Mouse (Mus musculus): Measurements from ENCODE around the gene Rif1. TPM values are rescaled to one million over a fixed set of nuclear protein-coding genes. Genes with fewer than 3 reads are reported as not detected.

The Rif1 gene
- 38.1 to 51.8 TPM (median 47.7 TPM) in 4 replicates for total RNA-seq (2023; ENCODE audit: inconsistent age)

GRCm38 (mm10) chr2:52072491-52073140 is at the start of gene Rif1:
TSS of gene Rif1 (plus strand) at chr2:52072832.

GRCm38 (mm10) chr2:52037882-52038281 is 34.8 kb upstream of the Rif1 start, which contains the start of gene Tnfaip6:
TSS of gene Tnfaip6 (plus strand) at chr2:52038009.

Other genes with a start within 250 kb of the Rif1 start
- gene Rbm43, start 137.7 kb upstream of the Rif1 start, total RNA-seq (2023; ENCODE audit: inconsistent age) = 22.7 to 35.4 TPM (median 33.3 TPM) in 4 replicates
- gene Nmi, start 99.3 kb upstream of the Rif1 start, total RNA-seq (2023; ENCODE audit: inconsistent age) = 30.3 to 32.8 TPM (median 32.7 TPM) in 4 replicates
- not detected in 4 replicates for gene Tnfaip6, start 34.8 kb upstream of the Rif1 start, total RNA-seq (2023; ENCODE audit: inconsistent age)